Mouse (Mus musculus): ENCODE data around the gene Chd1l. TPM values are rescaled to one million over a fixed set of nuclear protein-coding genes. Genes with fewer than 3 reads are reported as not detected.

Chd1l gene
- polyA plus RNA-seq, 1 experiment: 7.8 TPM

DNA sequence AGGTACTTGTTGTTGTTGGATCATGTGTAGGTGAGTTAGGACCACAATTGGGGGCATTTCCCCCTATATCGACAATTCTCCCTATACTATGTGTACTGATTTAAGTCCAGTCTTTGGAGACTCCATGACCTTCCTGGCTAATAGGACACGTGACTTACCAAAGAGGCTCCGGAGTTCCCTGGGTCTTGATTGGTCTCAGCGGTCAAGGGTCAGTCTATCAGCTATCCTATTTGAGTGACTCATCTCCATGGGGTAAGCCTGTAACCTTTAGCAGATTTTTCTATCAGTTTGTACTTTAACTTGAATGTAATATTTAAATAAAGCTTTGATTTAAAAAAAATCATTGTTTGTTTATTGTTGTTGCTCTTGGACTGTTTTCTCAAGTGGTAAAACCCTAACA, 10.7 kb upstream of the Chd1l start:
- no peak for DNase-seq (ENCODE audit: extremely low spot score in 1 of 2, low spot score in 1 of 2)

DNA sequence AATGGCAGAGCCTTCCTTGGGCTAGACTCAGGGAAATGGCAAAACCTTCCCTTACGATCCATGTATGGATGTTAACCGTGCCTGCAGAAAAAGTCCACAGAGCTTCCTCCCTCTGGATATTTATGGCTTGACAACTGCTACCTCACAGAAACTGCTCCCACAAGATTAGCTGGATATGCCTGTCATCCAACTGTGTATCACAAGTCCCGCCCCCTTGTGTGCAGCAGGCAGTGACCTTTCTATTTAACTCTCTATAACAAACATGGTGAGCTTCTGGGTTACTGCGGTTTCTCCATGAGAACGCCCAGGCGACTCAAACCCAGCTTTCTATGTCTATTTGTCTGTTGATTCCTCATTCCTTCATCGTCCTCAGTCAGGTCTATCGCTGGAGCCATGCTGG, 7.9 kb upstream of the Chd1l start:
- no peak for DNase-seq (ENCODE audit: extremely low spot score in 1 of 2, low spot score in 1 of 2)

DNA sequence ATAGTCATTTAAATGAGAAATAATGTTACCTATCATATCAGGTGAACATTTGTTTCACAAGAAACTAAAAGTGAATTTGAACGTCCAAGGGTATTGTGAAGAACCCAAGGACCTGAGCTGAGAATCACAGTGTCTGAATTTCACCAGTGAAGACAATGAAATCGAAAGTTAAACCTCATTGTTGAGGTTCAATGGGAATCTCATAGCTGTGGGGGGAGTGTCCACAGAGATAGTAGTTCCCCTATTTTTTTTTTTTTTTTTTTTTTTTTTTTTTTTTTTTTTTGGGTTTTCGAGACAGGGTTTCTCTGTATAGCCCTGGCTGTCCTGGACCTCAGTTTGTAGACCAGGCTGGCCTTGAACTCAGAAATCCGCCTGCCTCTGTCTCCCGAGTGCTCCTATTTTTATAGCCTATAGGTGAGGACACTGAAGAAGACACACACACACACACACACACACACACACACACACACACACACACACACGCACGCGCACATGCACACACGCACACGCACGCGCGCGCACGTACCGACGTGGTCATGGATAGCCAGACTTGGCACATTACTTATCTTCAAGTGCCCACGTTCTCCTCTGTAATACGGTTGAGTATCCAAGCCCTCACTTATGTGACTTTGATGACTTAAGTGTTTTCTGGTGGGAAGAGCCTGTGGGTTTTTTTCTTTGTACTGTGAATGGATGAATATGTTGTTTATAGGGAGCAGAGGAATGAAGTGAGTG, 7.3 kb upstream of the Chd1l start:
- DNase-seq (ENCODE audit: extremely low spot score in 1 of 2, low spot score in 1 of 2): no peak

DNA sequence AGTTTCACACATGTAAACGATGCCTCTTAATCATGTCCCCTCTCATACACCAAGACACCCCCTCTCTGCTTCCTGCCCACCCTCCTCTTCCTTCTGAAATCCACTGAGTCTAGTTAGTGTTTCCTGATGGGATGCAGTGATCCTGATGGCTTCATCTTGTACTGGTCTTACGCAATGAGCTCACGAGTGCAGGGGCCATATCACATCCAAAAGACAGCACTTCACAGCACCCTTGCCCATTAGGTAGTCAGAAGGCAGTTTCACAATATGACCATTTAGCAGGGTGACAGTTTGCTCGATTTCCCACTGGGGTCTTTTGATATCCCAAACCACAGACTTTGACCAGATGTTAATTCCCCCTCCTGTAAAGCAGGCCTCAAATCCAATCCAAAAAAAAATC, 5.9 kb upstream of the Chd1l start:
- DNase-seq (ENCODE audit: extremely low spot score in 1 of 2, low spot score in 1 of 2): no peak

DNA sequence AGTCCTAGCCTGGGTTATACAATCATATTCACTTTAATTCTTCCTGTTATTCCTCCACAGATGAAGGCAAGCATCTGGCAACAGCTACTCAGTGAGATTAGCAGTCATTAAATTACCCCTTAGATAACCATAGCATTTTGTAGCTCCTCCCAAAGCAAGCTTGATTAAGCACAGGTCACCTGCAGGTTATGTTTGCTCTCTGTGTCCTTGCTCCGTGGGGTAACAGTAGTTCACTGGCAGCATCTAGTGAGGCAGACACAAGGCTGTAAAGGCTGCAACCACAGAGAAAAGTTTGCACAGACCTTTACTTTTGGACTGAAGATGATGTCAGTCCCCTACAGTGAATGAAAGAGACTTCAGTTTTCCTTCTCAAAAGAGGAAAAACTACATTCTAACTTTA, 5.2 kb upstream of the Chd1l start:
- no peak for DNase-seq (ENCODE audit: extremely low spot score in 1 of 2, low spot score in 1 of 2)

DNA sequence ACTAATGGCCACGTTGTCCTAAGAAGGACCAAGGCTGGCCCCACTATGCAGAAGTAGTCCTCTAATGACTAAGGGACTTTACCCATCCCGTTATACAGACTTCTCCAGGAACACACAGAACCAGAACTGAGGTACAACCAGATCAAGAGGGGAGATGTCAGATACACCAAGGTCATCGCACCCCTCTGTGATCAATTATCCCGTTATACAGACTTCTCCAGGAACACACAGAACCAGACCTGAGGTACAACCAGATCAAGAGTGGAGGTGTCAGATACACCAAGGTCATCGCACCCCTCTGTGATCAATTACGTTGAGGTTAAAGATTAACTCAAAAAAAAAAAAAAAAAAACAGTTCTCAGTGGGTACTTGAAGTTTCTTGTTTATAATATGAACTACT, 1.0 kb upstream of the Chd1l start:
- no peak for DNase-seq (ENCODE audit: extremely low spot score in 1 of 2, low spot score in 1 of 2)

DNA sequence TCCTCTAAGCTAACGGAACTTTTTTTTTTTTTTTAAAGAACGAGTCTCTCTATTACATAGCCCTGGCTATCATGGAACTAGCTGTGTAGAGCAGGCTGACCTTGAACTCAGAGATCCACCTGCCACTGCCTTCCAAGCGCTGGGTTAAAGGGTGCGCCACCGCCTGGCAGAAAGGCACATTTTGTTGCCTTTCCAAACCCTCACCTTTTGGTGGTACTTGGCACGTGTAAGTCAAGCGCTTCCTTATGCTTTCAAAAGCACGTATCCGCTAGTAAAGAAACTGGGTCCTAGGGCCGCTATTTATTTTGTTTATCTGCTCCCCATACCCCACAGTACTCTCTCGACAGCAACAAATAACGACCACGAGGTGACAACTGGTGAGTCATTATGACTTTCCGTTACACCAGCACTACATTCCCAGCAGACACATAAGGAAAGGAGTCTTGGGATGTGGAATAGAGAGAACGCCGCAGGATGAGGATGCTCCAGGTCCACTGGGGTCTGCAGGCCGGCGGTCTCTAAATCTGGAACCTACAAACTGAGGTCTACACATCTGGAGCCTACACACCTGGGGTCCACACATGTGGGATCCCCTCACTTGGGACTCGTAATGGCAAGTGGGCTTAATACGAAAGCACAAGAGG, 680 bp downstream of the Chd1l start:
- no peak for DNase-seq (ENCODE audit: extremely low spot score in 1 of 2, low spot score in 1 of 2)

GRCm38 (mm10) chr3:97600050-97600832, 9.8 kb downstream of the Chd1l start:
- no peak for DNase-seq (ENCODE audit: extremely low spot score in 1 of 2, low spot score in 1 of 2)

DNA sequence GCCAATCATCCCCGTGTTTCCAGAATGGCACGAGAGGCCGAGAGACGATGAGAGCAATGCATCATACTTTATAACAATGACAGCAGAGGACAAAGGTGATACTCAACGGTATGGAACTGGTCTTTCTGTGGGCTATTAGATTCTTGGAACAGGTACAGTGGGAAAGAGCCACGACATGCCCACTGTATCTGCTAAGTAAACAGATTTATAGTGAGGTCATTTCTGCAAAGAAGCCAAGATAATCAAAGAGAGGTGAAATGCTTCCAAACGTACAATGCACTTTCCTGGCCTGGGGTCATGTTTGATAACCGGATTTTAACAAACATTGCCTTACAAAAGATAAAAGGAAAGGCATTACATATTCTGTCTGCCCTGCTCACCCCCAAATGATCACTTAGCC, 13.2 kb downstream of the Chd1l start:
- DNase-seq (ENCODE audit: extremely low spot score in 1 of 2, low spot score in 1 of 2): no peak

GRCm38 (mm10) chr3:97595066-97595465, 14.9 kb downstream of the Chd1l start:
- no peak for DNase-seq (ENCODE audit: extremely low spot score in 1 of 2, low spot score in 1 of 2)

DNA sequence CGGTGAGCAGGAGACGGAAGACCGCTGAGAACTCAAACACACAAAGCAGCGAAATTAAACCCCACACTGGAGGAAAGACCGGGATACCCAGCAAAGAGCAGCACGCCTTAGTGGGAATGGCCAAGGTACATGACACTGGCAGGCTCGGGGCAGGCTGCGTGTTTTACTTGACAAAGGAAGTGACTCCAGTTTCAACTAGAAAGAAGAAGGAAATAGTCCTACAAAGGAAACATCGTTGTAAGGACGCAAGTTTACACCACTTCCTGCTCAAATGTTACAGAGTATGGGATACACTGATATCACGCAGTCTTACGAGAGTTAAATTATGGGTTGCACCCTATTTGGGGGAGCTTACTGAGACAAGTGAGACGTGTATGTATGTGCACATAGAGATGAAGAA, 15.9 kb downstream of the Chd1l start:
- DNase-seq (ENCODE audit: extremely low spot score in 1 of 2, low spot score in 1 of 2): no peak

- DNase-seq (ENCODE audit: extremely low spot score in 1 of 2, low spot score in 1 of 2): no peak
These were observed 16.9 kb downstream of the Chd1l start for GRCm38 (mm10) chr3:97593089-97593488.

- DNase-seq (ENCODE audit: extremely low spot score in 1 of 2, low spot score in 1 of 2): no peak
These were observed 19.3 kb downstream of the Chd1l start for GRCm38 (mm10) chr3:97590699-97591098.

DNA sequence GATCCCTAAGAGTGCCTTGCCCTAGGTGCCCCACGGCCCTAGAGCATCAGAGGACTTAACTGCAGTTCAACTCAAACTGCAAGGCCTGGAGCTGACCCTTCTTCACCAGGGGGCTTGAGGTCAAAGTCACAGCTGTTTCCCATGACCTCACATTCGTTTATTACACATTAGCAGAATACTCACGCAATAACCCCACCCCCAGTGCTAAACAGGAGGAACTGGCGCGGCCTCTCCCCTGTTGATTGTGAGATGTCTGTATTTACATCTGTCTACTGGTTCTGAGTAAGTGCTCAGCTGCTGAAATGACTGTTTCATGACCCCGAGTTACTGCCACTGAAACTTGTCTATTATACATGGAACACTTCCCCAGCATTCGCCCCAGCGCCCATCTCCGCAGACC, 22.3 kb downstream of the Chd1l start:
- no peak for DNase-seq (ENCODE audit: extremely low spot score in 1 of 2, low spot score in 1 of 2)

DNA sequence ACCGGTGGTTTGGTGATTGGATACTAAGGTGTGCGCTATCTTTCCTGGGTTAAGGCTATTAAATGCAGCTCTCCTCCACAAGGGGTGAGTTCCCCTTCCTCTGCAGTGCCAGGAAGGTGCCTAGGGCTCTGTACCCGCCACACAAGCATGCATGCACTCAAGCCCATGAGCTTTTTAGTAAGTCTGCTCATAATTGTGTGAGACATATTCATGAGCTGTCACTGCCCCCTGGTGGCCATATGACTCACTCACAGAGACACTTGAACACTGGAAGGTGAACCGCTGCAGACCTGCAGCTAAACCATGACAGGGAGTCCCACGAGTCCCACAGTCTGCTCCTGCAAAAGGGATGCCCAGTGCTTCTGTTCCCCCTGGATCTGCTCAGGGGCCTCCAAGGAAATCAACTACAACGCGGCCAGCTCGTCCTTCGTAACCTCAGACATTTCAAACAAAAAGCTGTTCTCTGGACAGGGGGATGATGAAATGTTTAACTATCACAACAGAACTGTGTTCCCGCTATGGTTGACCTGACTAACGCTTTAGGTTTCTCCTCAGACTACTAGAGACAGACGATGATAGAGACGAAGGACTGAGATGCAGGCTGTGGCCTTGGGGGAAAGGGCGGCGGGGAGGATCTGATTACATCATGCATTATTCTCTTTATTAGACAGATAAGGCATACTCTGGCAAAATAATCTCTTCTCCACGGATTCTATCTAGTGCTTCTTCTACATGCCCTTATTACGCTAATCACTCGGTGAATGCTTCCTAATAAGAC, 24.4 kb downstream of the Chd1l start:
- DNase-seq (ENCODE audit: extremely low spot score in 1 of 2, low spot score in 1 of 2): peak; percentile 83 to 94

- DNase-seq (ENCODE audit: extremely low spot score in 1 of 2, low spot score in 1 of 2): no peak
These were observed 36.2 kb downstream of the Chd1l start for GRCm38 (mm10) chr3:97573807-97574206.

DNA sequence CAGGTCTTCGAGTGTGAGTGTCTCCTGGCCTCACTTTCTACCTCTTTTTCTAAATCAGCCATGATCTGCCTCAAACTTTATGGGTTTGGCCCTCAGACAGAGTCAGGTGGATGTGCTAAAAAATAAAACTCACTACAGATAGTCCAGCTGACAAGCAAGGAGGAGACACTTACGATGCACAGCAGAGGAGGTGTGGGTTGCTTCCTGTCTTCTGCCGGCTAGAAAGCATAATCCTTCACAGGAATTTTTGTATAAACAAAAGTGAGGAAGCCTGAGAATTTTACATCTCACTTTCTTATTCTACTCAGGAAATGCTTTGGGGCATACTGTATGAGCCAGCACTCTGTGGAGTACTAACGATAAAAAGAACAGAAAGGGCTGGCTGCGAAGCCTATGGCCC, 45.4 kb downstream of the Chd1l start:
- peak in 1 of 2 experiments; percentile 37 for DNase-seq (ENCODE audit: extremely low spot score in 1 of 2, low spot score in 1 of 2)

DNA sequence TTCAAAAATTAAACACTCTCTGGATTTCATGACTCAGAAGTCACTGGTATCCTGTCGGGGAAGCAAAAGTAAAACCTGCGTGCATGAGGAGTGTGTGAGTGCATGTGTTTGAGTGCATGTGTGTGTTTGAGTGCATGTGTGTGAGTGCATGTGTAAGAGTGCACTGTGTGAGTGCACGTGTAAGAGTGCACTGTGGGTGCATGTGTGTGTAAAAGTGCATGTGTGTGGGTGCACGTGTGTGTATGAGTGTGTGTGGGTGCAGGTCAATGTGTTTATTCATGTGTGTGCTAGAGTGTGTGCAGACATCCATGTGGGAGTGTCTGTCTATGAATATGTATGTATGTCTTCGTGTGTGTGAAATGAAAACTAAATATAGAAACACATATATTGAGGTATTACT, 51.4 kb downstream of the Chd1l start:
- no peak for DNase-seq (ENCODE audit: extremely low spot score in 1 of 2, low spot score in 1 of 2)

- no peak for DNase-seq (ENCODE audit: extremely low spot score in 1 of 2, low spot score in 1 of 2)
These were observed 63.8 kb downstream of the Chd1l start for GRCm38 (mm10) chr3:97546205-97546604.

- no peak for DNase-seq (ENCODE audit: extremely low spot score in 1 of 2, low spot score in 1 of 2)
These were observed 69.8 kb downstream of the Chd1l start for GRCm38 (mm10) chr3:97540171-97540570.

DNA sequence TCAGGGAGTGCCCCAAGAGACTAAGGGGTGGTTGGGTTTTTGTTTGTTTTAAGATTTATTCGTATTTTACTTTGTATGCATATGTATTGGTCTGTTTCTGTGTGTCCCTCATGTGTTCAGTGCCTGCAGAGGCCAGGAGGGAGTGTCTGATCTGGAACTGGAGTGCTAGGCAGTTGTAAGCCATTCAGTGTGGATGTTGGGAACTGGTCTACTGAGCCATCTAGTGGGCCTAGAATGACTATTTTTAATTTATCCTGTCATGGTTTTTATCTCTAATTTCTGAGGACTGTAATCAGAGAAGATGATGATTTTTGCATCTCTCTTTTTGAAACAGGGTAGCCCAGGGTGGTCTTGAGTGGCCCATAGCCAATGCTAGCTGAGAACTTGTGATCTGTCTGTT, 71.4 kb downstream of the Chd1l start:
- peak in 1 of 2 experiments; percentile 26 for DNase-seq (ENCODE audit: extremely low spot score in 1 of 2, low spot score in 1 of 2)

Measured in frontal cortex, adult 2 months (tissue).